Mouse (Mus musculus) layer of hippocampus, postnatal 36 days (tissue): ENCODE results near the gene Sytl1. TPM values are rescaled to one million over a fixed set of nuclear protein-coding genes. Genes with fewer than 3 reads are reported as not detected.

ENCODE experiments used
- DNase-seq, 2 experiments: peaks; one replicate each; pipeline ENCODE4 v3.0.0; 2022
- total RNA-seq, 2 experiments: library from RNA; stranded (reverse); gene quantifications; 2 replicates each; pipeline ENCODE4 v1.2.3; 2021

The Sytl1 gene
- total RNA-seq, 2 experiments from 2014 or later = 0.70 to 0.99 TPM

- no peak for DNase-seq
Measured at GRCm38 (mm10) chr4:133210788-133211390, 52.0 kb downstream of the Sytl1 start.

DNA sequence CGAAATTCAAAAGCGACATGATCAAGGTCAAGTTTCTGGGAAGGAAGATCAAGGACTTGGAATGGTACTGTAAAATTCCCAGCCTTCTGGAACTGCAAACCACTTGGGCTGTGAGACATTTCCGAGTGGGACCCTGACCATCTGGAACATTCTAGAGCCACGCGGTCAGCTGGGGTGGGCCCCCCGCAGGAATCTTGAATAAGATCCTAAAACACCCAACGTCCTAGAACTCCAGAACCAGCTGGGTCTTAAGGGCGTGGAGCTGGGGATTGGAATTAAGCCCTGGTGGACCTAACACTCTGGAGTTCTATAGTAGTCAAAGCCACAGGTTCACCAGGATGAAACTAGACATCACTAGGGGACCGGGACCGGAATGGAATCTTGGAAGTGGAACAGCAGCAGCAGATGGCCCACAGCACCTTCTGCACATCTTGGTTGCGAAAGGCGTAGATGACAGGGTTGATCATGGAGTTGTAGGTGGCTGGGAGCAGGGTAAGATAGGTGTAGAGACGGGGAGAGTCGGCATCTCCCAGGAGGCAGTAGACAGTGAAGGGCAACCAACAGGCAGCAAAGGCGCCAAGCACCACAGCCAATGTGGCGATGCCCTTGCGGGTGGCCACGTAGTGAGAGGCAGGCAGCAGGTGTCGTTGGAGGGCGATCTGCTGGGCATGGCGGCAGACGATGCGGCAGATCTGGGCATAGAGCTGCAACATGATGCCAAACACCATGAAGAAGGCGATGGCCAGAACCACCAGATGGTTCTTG is 52.7 kb downstream of the Sytl1 start:
- DNase-seq = no peak

DNA sequence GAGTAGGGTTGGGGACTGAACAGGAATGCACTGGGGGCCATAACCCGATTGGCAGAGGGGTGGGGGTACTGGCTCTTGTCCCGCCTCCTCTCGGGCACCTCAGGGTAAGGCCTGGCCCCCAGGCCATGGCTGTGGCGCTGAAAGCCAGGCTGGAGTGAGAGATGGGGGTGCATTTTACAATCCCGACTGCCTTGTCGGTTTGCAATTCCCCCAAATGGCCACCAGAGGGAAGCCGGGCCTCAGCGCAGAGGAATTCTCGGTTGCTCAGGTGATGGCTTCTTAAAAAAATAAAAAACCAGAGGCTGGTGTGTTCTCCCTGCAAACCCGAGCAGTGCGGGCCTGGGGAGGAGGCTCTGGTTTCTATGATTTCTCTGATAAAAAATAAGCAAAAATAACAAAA is 53.5 kb downstream of the Sytl1 start:
- DNase-seq = peak in 1 of 2 experiments; percentile 45

GRCm38 (mm10) chr4:133204379-133204778 is 58.5 kb downstream of the Sytl1 start:
- no peak for DNase-seq

DNA sequence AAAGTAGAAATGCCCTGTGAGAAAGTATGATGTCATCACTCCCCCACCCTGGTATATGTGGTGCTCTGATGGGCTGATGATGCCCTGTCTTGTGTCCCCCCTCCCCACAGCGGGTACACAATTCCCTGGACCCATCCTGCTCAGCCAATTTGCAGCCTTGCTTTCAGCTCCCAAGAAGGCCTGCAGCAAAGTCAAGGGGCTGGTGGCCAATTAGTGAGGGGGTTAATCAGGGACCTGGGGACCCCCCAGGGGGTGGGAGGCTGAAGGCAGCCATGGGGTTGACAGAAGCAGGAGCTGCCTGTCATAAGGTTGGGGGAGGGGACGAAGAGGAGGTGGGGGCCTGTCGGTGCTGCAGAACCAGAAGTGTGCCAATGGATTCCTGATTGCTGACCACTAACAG is 59.3 kb downstream of the Sytl1 start:
- no peak for DNase-seq

Other genes with a start within 250 kb of the Sytl1 start
- gene Wasf2, start 132.6 kb downstream of the Sytl1 start, total RNA-seq = 10 to 100 TPM; 28.7 to 32.8 TPM
- 1 to 10 TPM; 3.7 to 5.8 TPM for gene Cd164l2, start 51.0 kb downstream of the Sytl1 start, total RNA-seq
- gene Gpr3, start 50.6 kb downstream of the Sytl1 start, total RNA-seq = 1 to 10 TPM; 6.8 to 7.3 TPM
- 1 to 10 TPM; 3.9 to 5.9 TPM for gene Map3k6, start 22.3 kb downstream of the Sytl1 start, total RNA-seq
- 10 to 100 TPM; 85.0 to 92.1 TPM for gene Tmem222, start 14.7 kb upstream of the Sytl1 start, total RNA-seq
- 10 to 100 TPM; 78.5 to 78.9 TPM for gene Wdtc1, start 90.4 kb upstream of the Sytl1 start, total RNA-seq
- gene Slc9a1, start 106.6 kb upstream of the Sytl1 start, total RNA-seq = 10 to 100 TPM; 60.1 to 63.9 TPM
- gene Tent5b, start 217.0 kb upstream of the Sytl1 start, total RNA-seq = not detected
- gene Trnp1, start 235.4 kb upstream of the Sytl1 start, total RNA-seq = 100 to 1,000 TPM; 168 to 190 TPM